Mouse (Mus musculus) liver, embryonic 14.5 days (tissue): ENCODE data around the gene Nrp2.

Experiments
- CTCF ChIP-seq: IDR thresholded peaks from 2 replicates; pipeline ENCODE4 v1.5.1; 2016; ENCODE audit warnings: antibody characterized with exemption, low read depth, control low read depth
- EP300 ChIP-seq: IDR thresholded peaks from 2 replicates; pipeline ENCODE4 v1.6.1; 2016; ENCODE audit warnings: antibody characterized with exemption, low read depth

- TF ChIP-seq CTCF (no peak), EP300 (no peak)
Observed at GRCm38 (mm10) chr1:62720176-62720575, 17.1 kb downstream of the Nrp2 start.
